Mouse (Mus musculus): ENCODE measurements around the gene Top3b. TPM values are rescaled to one million over a fixed set of nuclear protein-coding genes. Genes with fewer than 3 reads are reported as not detected.

Gene Top3b
- 63.3 and 65.7 TPM in 2 replicates for polyA plus RNA-seq (2012; rRNA removed)

GRCm38 (mm10) chr16:16870617-16871331, at the start of gene Top3b, which contains the start of gene Vpreb1:
Gene Top3b, plus strand, starts transcription at chr16:16870736.
Gene Vpreb1, minus strand, starts transcription at chr16:16870843.
- WGBS = 0% methylated on average over 48 of the region's 49 CpGs
- H3K27me3 ChIP-seq (ENCODE audit: control insufficient read depth, insufficient read depth, low read length) = no peaks in the 10 kb centered on the region
- peak within 1 kb of the TSS; percentile 73 for H3K4me3 ChIP-seq (ENCODE audit: extremely low read depth, insufficient read depth, insufficient read length)
- TF ChIP-seq POLR2A (IDR thresholded peaks at IDR 0.05; ENCODE audit: low read depth, low read length) (peak; percentile 59), CTCF (IDR thresholded peaks at IDR 0.05; ENCODE audit: extremely low read depth, insufficient read depth, insufficient read length, insufficient replicate concordance) (0 out of 2 replicates have a peak, but pooled peaks have one; percentile 0)
- peak; percentile 79 to 84 for DNase-seq (ENCODE audit: low read depth in 1 of 2, low spot score in 2 of 2)
- H3K36me3 ChIP-seq (ENCODE audit: control insufficient read depth, insufficient read depth, low read length) = peaks cover under 1% of the 10 kb centered on the region; the same call in 1 of the 2 replicates
- H3K4me1 ChIP-seq (ENCODE audit: control insufficient read depth, insufficient read depth, insufficient read length) = peaks cover 4% of the 10 kb centered on the region; the same call in 1 of the 2 replicates
- H3K27ac ChIP-seq (ENCODE audit: insufficient read depth, low read length) = peak within 1 kb of the TSS; percentile 79

- no peak for DNase-seq (ENCODE audit: low read depth in 1 of 2, low spot score in 2 of 2)
- H3K36me3 ChIP-seq (ENCODE audit: control insufficient read depth, insufficient read depth, low read length) = no peaks in the 10 kb centered on the region
- H3K4me1 ChIP-seq (ENCODE audit: control insufficient read depth, insufficient read depth, insufficient read length) = peaks cover 6% of the 10 kb centered on the region; the same call in 1 of the 2 replicates
- TF ChIP-seq CTCF (IDR thresholded peaks at IDR 0.05; ENCODE audit: extremely low read depth, insufficient read depth, insufficient read length, insufficient replicate concordance) (no peak), POLR2A (IDR thresholded peaks at IDR 0.05; ENCODE audit: low read depth, low read length) (no peak)
- H3K27me3 ChIP-seq (ENCODE audit: control insufficient read depth, insufficient read depth, low read length) = no peaks in the 10 kb centered on the region
- no peak overlapping the region for H3K27ac ChIP-seq (ENCODE audit: insufficient read depth, low read length)
- 74% methylated on average over 5 of the region's 5 CpGs for WGBS
- H3K4me3 ChIP-seq (ENCODE audit: extremely low read depth, insufficient read depth, insufficient read length) = no peak overlapping the region
Observed at GRCm38 (mm10) chr16:16825476-16825875, 45.1 kb upstream of the Top3b start.

GRCm38 (mm10) chr16:16826223-16826622, 44.3 kb upstream of the Top3b start:
- H3K4me1 ChIP-seq (ENCODE audit: control insufficient read depth, insufficient read depth, insufficient read length) = peaks cover 6% of the 10 kb centered on the region; the same call in 1 of the 2 replicates
- no peak for DNase-seq (ENCODE audit: low read depth in 1 of 2, low spot score in 2 of 2)
- no peak overlapping the region for H3K27ac ChIP-seq (ENCODE audit: insufficient read depth, low read length)
- TF ChIP-seq CTCF (IDR thresholded peaks at IDR 0.05; ENCODE audit: extremely low read depth, insufficient read depth, insufficient read length, insufficient replicate concordance) = no peak
- TF ChIP-seq POLR2A (IDR thresholded peaks at IDR 0.05; ENCODE audit: low read depth, low read length) = no peak
- 95% methylated on average over 2 of the region's 2 CpGs for WGBS
- H3K27me3 ChIP-seq (ENCODE audit: control insufficient read depth, insufficient read depth, low read length) = no peaks in the 10 kb centered on the region
- no peak overlapping the region for H3K4me3 ChIP-seq (ENCODE audit: extremely low read depth, insufficient read depth, insufficient read length)
- H3K36me3 ChIP-seq (ENCODE audit: control insufficient read depth, insufficient read depth, low read length) = no peaks in the 10 kb centered on the region

- no peak for TF ChIP-seq POLR2A (IDR thresholded peaks at IDR 0.05; ENCODE audit: low read depth, low read length)
- TF ChIP-seq CTCF (IDR thresholded peaks at IDR 0.05; ENCODE audit: extremely low read depth, insufficient read depth, insufficient read length, insufficient replicate concordance) = no peak
- H3K27ac ChIP-seq (ENCODE audit: insufficient read depth, low read length) = no peak within 1 kb of the TSS
- H3K4me1 ChIP-seq (ENCODE audit: control insufficient read depth, insufficient read depth, insufficient read length) = peaks cover 6% of the 10 kb centered on the region; the same call in 1 of the 2 replicates
- peak; percentile 61 to 79 for DNase-seq (ENCODE audit: low read depth in 1 of 2, low spot score in 2 of 2)
- H3K27me3 ChIP-seq (ENCODE audit: control insufficient read depth, insufficient read depth, low read length) = no peaks in the 10 kb centered on the region
- H3K4me3 ChIP-seq (ENCODE audit: extremely low read depth, insufficient read depth, insufficient read length) = peak within 1 kb of the TSS; percentile 53
- WGBS = 5% methylated on average over 33 of the region's 33 CpGs
- H3K36me3 ChIP-seq (ENCODE audit: control insufficient read depth, insufficient read depth, low read length) = no peaks in the 10 kb centered on the region
Observed at GRCm38 (mm10) chr16:16828757-16829615, 41.5 kb upstream of the Top3b start, which contains the start of gene Spag6l. Gene Spag6l, minus strand, starts transcription at chr16:16829456.

- DNase-seq (ENCODE audit: low read depth in 1 of 2, low spot score in 2 of 2) = no peak
- WGBS = 89% methylated on average over 3 of the region's 3 CpGs
- Histone ChIP-seq H3K27ac (ENCODE audit: insufficient read depth, low read length) (no peak overlapping the region), H3K27me3 (ENCODE audit: control insufficient read depth, insufficient read depth, low read length) (no peaks in the 10 kb centered on the region), H3K4me3 (ENCODE audit: extremely low read depth, insufficient read depth, insufficient read length) (no peak overlapping the region), H3K4me1 (ENCODE audit: control insufficient read depth, insufficient read depth, insufficient read length) (peaks cover 6% of the 10 kb centered on the region; the same call in 1 of the 2 replicates), H3K36me3 (ENCODE audit: control insufficient read depth, insufficient read depth, low read length) (no peaks in the 10 kb centered on the region)
- TF ChIP-seq POLR2A (IDR thresholded peaks at IDR 0.05; ENCODE audit: low read depth, low read length) = no peak
- no peak for TF ChIP-seq CTCF (IDR thresholded peaks at IDR 0.05; ENCODE audit: extremely low read depth, insufficient read depth, insufficient read length, insufficient replicate concordance)
Observed at GRCm38 (mm10) chr16:16829671-16830070, 40.9 kb upstream of the Top3b start.

GRCm38 (mm10) chr16:16849196-16849595, 21.3 kb upstream of the Top3b start:
- Histone ChIP-seq H3K36me3 (ENCODE audit: control insufficient read depth, insufficient read depth, low read length) (no peaks in the 10 kb centered on the region), H3K27ac (ENCODE audit: insufficient read depth, low read length) (no peak overlapping the region), H3K27me3 (ENCODE audit: control insufficient read depth, insufficient read depth, low read length) (no peaks in the 10 kb centered on the region), H3K4me1 (ENCODE audit: control insufficient read depth, insufficient read depth, insufficient read length) (no peaks in the 10 kb centered on the region), H3K4me3 (ENCODE audit: extremely low read depth, insufficient read depth, insufficient read length) (no peak overlapping the region)
- no peak for DNase-seq (ENCODE audit: low read depth in 1 of 2, low spot score in 2 of 2)
- TF ChIP-seq CTCF (IDR thresholded peaks at IDR 0.05; ENCODE audit: extremely low read depth, insufficient read depth, insufficient read length, insufficient replicate concordance) (no peak), POLR2A (IDR thresholded peaks at IDR 0.05; ENCODE audit: low read depth, low read length) (no peak)

Measured in spleen, adult 2 months (tissue).